Mouse (Mus musculus) embryonic facial prominence, embryonic 12.5 days (tissue): ENCODE data around the gene Fam83d. TPM values are rescaled to one million over a fixed set of nuclear protein-coding genes. Genes with fewer than 3 reads are reported as not detected.
A peak's percentile ranks its signal among the peaks of the same experiment; 100 is the strongest.

Experiments used
- ATAC-seq: fragments of 200-750 bp; cut with Nextera tagmentation; 2 replicates; pipeline ENCODE4 v1.8.0; 2017; ENCODE audit not compliant: insufficient number of reproducible peaks, insufficient read depth, low FRiP score, low TSS enrichment
- H3K27ac ChIP-seq: fragments of 300-500 bp; sonication (generic); 2 replicates; pipeline ENCODE4 v1.5.1; 2016; ENCODE audit warnings: mild to moderate bottlenecking
- H3K27me3 ChIP-seq: fragments of 300-500 bp; sonication (generic); 2 replicates; pipeline ENCODE4 v1.6.1; 2016; ENCODE audit warnings: mild to moderate bottlenecking, moderate library complexity
- H3K36me3 ChIP-seq: fragments of 300-500 bp; sonication (generic); 2 replicates; pipeline ENCODE4 v1.6.1; 2016; ENCODE audit warnings: mild to moderate bottlenecking
- H3K4me1 ChIP-seq: fragments of 300-500 bp; sonication (generic); 2 replicates; pipeline ENCODE4 v1.6.1; 2016
- H3K4me2 ChIP-seq: fragments of 300-500 bp; sonication (generic); replicated peaks from 2 replicates; pipeline ENCODE4 v1.6.1; 2016; ENCODE audit warnings: mild to moderate bottlenecking, moderate library complexity
- H3K4me3 ChIP-seq: fragments of 300-500 bp; sonication (generic); 2 replicates; pipeline ENCODE4 v1.5.1; 2016; ENCODE audit warnings: mild to moderate bottlenecking
- H3K9ac ChIP-seq: fragments of 300-500 bp; sonication (generic); 2 replicates; pipeline ENCODE4 v1.6.1; 2016; ENCODE audit warnings: mild to moderate bottlenecking, moderate library complexity
- H3K9me3 ChIP-seq: fragments of 300-500 bp; sonication (generic); 2 replicates; pipeline ENCODE4 v1.6.1; 2016; ENCODE audit warnings: mild to moderate bottlenecking, moderate library complexity
- WGBS: fragments of 180-500 bp; shearing (Covaris S2); methylation state at CpG from one replicate; pipeline ENCODE4 v1.1.7; 2016; 5-methylcytosine and 5-hydroxymethylcytosine counted together
- polyA plus RNA-seq: library from polyadenylated mRNA; unstranded; fragments of >200 nt; fragmentation: Nextera tagmentation; extraction: Ambion mirVana; gene quantifications from 2 replicates; pipeline ENCODE4 v1.2.1, GENCODE M21; 2016

Gene Fam83d
- polyA plus RNA-seq, 1 experiment from 2014 or later: 52.6 TPM

- no peak for ATAC-seq
- no peak overlapping the region for H3K4me2 ChIP-seq
- H3K9ac ChIP-seq: no peak overlapping the region
- 91% methylated on average over 9 of the region's 9 CpGs for WGBS
- H3K27me3 ChIP-seq: no peaks in the 10 kb centered on the region
- no peak overlapping the region for H3K4me3 ChIP-seq
- no peaks in the 10 kb centered on the region for H3K9me3 ChIP-seq
- no peaks in the 10 kb centered on the region for H3K4me1 ChIP-seq
- H3K27ac ChIP-seq: no peak overlapping the region
- no peaks in the 10 kb centered on the region for H3K36me3 ChIP-seq
These were observed 18.5 kb upstream of the Fam83d start for GRCm38 (mm10) chr2:158749366-158749765.

- no peaks in the 10 kb centered on the region for H3K27me3 ChIP-seq
- no peak overlapping the region for H3K27ac ChIP-seq
- H3K9ac ChIP-seq: no peak overlapping the region
- H3K4me2 ChIP-seq: no peak overlapping the region
- H3K4me1 ChIP-seq: no peaks in the 10 kb centered on the region
- H3K4me3 ChIP-seq: no peak overlapping the region
- H3K9me3 ChIP-seq: no peaks in the 10 kb centered on the region
- no peak for ATAC-seq
- 81% methylated on average over 2 of the region's 2 CpGs for WGBS
- H3K36me3 ChIP-seq: no peaks in the 10 kb centered on the region
These were observed 7.7 kb upstream of the Fam83d start for GRCm38 (mm10) chr2:158760231-158760630.

- Histone ChIP-seq H3K4me2 (no peak overlapping the region), H3K4me3 (no peak overlapping the region)
These were observed 5.6 kb upstream of the Fam83d start for GRCm38 (mm10) chr2:158762339-158762738.

GRCm38 (mm10) chr2:158768350-158768749 lies 457 bp downstream of the Fam83d start:
- H3K36me3 ChIP-seq: 0 out of 2 replicates have a peak, but pooled peaks cover 6% of the 10 kb centered on the region
- H3K9me3 ChIP-seq: no peaks in the 10 kb centered on the region
- H3K27me3 ChIP-seq: no peaks in the 10 kb centered on the region
- ATAC-seq: peak; percentile 5; the same call in 1 of the 2 replicates
- peaks cover 30% of the 10 kb centered on the region for H3K4me1 ChIP-seq
- H3K9ac ChIP-seq: peak overlapping the region; percentile 71
- H3K27ac ChIP-seq: peak overlapping the region; percentile 76
- under 1% methylated on average over 37 of the region's 37 CpGs for WGBS
- peak overlapping the region; percentile 90 for H3K4me2 ChIP-seq
- H3K4me3 ChIP-seq: peak overlapping the region; percentile 80

More at GRCm38 (mm10) chr2:158762339-158762738, 5.6 kb upstream of the Fam83d start:
- Histone ChIP-seq H3K4me1 (no peaks in the 10 kb centered on the region), H3K27ac (no peak overlapping the region), H3K27me3 (no peaks in the 10 kb centered on the region), H3K36me3 (no peaks in the 10 kb centered on the region), H3K9ac (no peak overlapping the region), H3K9me3 (no peaks in the 10 kb centered on the region)
- 85% methylated on average over 5 of the region's 5 CpGs for WGBS
- ATAC-seq: no peak

GRCm38 (mm10) chr2:158768771-158769170 lies 878 bp downstream of the Fam83d start:
- ATAC-seq: no peak
- Histone ChIP-seq H3K27me3 (no peaks in the 10 kb centered on the region), H3K4me3 (peak overlapping the region; percentile 80), H3K4me1 (peaks cover 30% of the 10 kb centered on the region), H3K27ac (no peak overlapping the region; the same call in 1 of the 2 replicates), H3K9ac (peak overlapping the region; percentile 71; the same call in 1 of the 2 replicates), H3K36me3 (0 out of 2 replicates have a peak, but pooled peaks cover 6% of the 10 kb centered on the region), H3K9me3 (no peaks in the 10 kb centered on the region), H3K4me2 (peak overlapping the region; percentile 90)
- WGBS: 4% methylated on average over 5 of the region's 5 CpGs

- H3K9ac ChIP-seq: peak overlapping the region; percentile 71
- H3K4me3 ChIP-seq: peak overlapping the region; percentile 80
- peak overlapping the region; percentile 90 for H3K4me2 ChIP-seq
- no peaks in the 10 kb centered on the region for H3K9me3 ChIP-seq
- ATAC-seq: no peak
- H3K27ac ChIP-seq: no peak overlapping the region; the same call in 1 of the 2 replicates
- 38% methylated on average over 13 of the region's 13 CpGs for WGBS
- peaks cover 30% of the 10 kb centered on the region for H3K4me1 ChIP-seq
- H3K27me3 ChIP-seq: no peaks in the 10 kb centered on the region
- H3K36me3 ChIP-seq: 0 out of 2 replicates have a peak, but pooled peaks cover 6% of the 10 kb centered on the region
These were observed 2.3 kb downstream of the Fam83d start for GRCm38 (mm10) chr2:158770126-158770757.

- Histone ChIP-seq H3K9me3 (no peaks in the 10 kb centered on the region), H3K27ac (no peak overlapping the region), H3K9ac (no peak overlapping the region), H3K4me1 (peaks cover 30% of the 10 kb centered on the region), H3K4me3 (0 out of 2 replicates have a peak overlapping the region, but pooled peaks have one; percentile 13), H3K27me3 (no peaks in the 10 kb centered on the region), H3K4me2 (peak overlapping the region; percentile 90), H3K36me3 (0 out of 2 replicates have a peak, but pooled peaks cover 6% of the 10 kb centered on the region)
- no peak for ATAC-seq
- WGBS: 51% methylated on average over 11 of the region's 11 CpGs
These were observed 3.3 kb downstream of the Fam83d start for GRCm38 (mm10) chr2:158771066-158771763.

- WGBS: 92% methylated on average over 13 of the region's 13 CpGs
- Histone ChIP-seq H3K9ac (no peak overlapping the region), H3K27ac (no peak overlapping the region), H3K36me3 (0 out of 2 replicates have a peak, but pooled peaks cover 6% of the 10 kb centered on the region), H3K9me3 (no peaks in the 10 kb centered on the region), H3K4me1 (peaks cover 40% of the 10 kb centered on the region), H3K27me3 (no peaks in the 10 kb centered on the region), H3K4me3 (no peak overlapping the region), H3K4me2 (no peak overlapping the region)
- ATAC-seq: no peak
These were observed 4.9 kb downstream of the Fam83d start for GRCm38 (mm10) chr2:158772808-158773207.

GRCm38 (mm10) chr2:158774886-158775285 lies 7.0 kb downstream of the Fam83d start:
- peaks cover 14% of the 10 kb centered on the region for H3K36me3 ChIP-seq
- H3K27ac ChIP-seq: no peak overlapping the region
- no peak overlapping the region for H3K9ac ChIP-seq
- H3K4me3 ChIP-seq: no peak overlapping the region
- H3K4me1 ChIP-seq: peaks cover 31% of the 10 kb centered on the region
- 71% methylated on average over 8 of the region's 8 CpGs for WGBS
- H3K27me3 ChIP-seq: no peaks in the 10 kb centered on the region
- no peaks in the 10 kb centered on the region for H3K9me3 ChIP-seq
- no peak for ATAC-seq
- H3K4me2 ChIP-seq: no peak overlapping the region

GRCm38 (mm10) chr2:158776716-158777115 lies 8.8 kb downstream of the Fam83d start:
- Histone ChIP-seq H3K4me3 (no peak overlapping the region), H3K27me3 (no peaks in the 10 kb centered on the region), H3K9ac (no peak overlapping the region), H3K4me2 (no peak overlapping the region), H3K9me3 (no peaks in the 10 kb centered on the region), H3K27ac (no peak overlapping the region), H3K4me1 (0 out of 2 replicates have a peak, but pooled peaks cover 13% of the 10 kb centered on the region), H3K36me3 (peaks cover 32% of the 10 kb centered on the region)
- 93% methylated on average over 4 of the region's 4 CpGs for WGBS
- no peak for ATAC-seq

GRCm38 (mm10) chr2:158777490-158777889 lies 9.6 kb downstream of the Fam83d start:
- 0 out of 2 replicates have a peak, but pooled peaks cover 13% of the 10 kb centered on the region for H3K4me1 ChIP-seq
- ATAC-seq: no peak
- H3K4me2 ChIP-seq: no peak overlapping the region
- no peaks in the 10 kb centered on the region for H3K27me3 ChIP-seq
- H3K27ac ChIP-seq: no peak overlapping the region
- H3K36me3 ChIP-seq: peaks cover 39% of the 10 kb centered on the region
- no peak overlapping the region for H3K4me3 ChIP-seq
- no peaks in the 10 kb centered on the region for H3K9me3 ChIP-seq
- no peak overlapping the region for H3K9ac ChIP-seq
- WGBS: 80% methylated on average over 6 of the region's 6 CpGs

- Histone ChIP-seq H3K9me3 (no peaks in the 10 kb centered on the region), H3K36me3 (peaks cover 36% of the 10 kb centered on the region), H3K4me3 (no peak overlapping the region), H3K27ac (0 out of 2 replicates have a peak overlapping the region, but pooled peaks have one; percentile 23), H3K4me2 (no peak overlapping the region), H3K9ac (no peak overlapping the region), H3K4me1 (0 out of 2 replicates have a peak, but pooled peaks cover 13% of the 10 kb centered on the region), H3K27me3 (no peaks in the 10 kb centered on the region)
- WGBS: 78% methylated on average over 7 of the region's 7 CpGs
- ATAC-seq: no peak
These were observed 10.5 kb downstream of the Fam83d start for GRCm38 (mm10) chr2:158778349-158778748.
